Mouse (Mus musculus) midbrain, embryonic 16.5 days (tissue): ENCODE data around the gene Krt16. TPM values are rescaled to one million over a fixed set of nuclear protein-coding genes. Genes with fewer than 3 reads are reported as not detected.

Experiments used
- ATAC-seq: fragments of 200-750 bp; cut with Nextera tagmentation; 2 replicates; pipeline ENCODE4 v1.8.0; 2017; ENCODE audit warnings: moderate TSS enrichment
- H3K27ac ChIP-seq: fragments of 300-500 bp; sonication (generic); 2 replicates; pipeline ENCODE4 v1.5.1; 2014; ENCODE audit warnings: mild to moderate bottlenecking, low read length, mixed read lengths
- H3K27me3 ChIP-seq: fragments of 300-500 bp; sonication (generic); 2 replicates; pipeline ENCODE4 v1.6.1; 2014; ENCODE audit warnings: low read depth, low read length, mixed read lengths; ENCODE audit not compliant: control insufficient read depth, insufficient read depth
- H3K36me3 ChIP-seq: fragments of 300-500 bp; sonication (generic); 2 replicates; pipeline ENCODE4 v1.6.1; 2014; ENCODE audit warnings: mild to moderate bottlenecking, low read length, moderate library complexity, mixed read lengths; ENCODE audit not compliant: control insufficient read depth, insufficient read depth
- H3K4me1 ChIP-seq: fragments of 300-500 bp; sonication (generic); 2 replicates; pipeline ENCODE4 v1.6.1; 2014; ENCODE audit warnings: mild to moderate bottlenecking, low read length, mixed read lengths; ENCODE audit not compliant: control insufficient read depth, insufficient read depth
- H3K4me2 ChIP-seq: fragments of 300-500 bp; sonication (generic); 2 replicates; pipeline ENCODE4 v1.6.1; 2014; ENCODE audit warnings: mild to moderate bottlenecking, low read length, mixed read lengths
- H3K4me3 ChIP-seq: fragments of 300-500 bp; sonication (generic); 2 replicates; pipeline ENCODE4 v1.5.1; 2014; ENCODE audit warnings: low read depth, mild to moderate bottlenecking, low read length, moderate library complexity, mixed read lengths
- H3K9ac ChIP-seq: fragments of 300-500 bp; sonication (generic); 2 replicates; pipeline ENCODE4 v1.6.1; 2014; ENCODE audit warnings: low read depth, low read length, mixed read lengths
- H3K9me3 ChIP-seq: fragments of 300-500 bp; sonication (generic); replicated peaks from 2 replicates; pipeline ENCODE4 v1.6.1; 2014; ENCODE audit warnings: mild to moderate bottlenecking, low read length, mixed read lengths; ENCODE audit not compliant: control insufficient read depth, poor library complexity, severe bottlenecking
- WGBS: fragments of 180-500 bp; shearing (Covaris S2); extraction: QIAGEN DNeasy Blood & Tissue Kit; methylation state at CpG from one replicate; pipeline ENCODE4 v1.1.7; 2014; 5-methylcytosine and 5-hydroxymethylcytosine counted together
- polyA plus RNA-seq: library from polyadenylated mRNA; unstranded; fragments of >200 nt; fragmentation: Nextera tagmentation; extraction: Ambion mirVana; gene quantifications from 2 replicates; pipeline ENCODE4 v1.2.1, GENCODE M21; 2015

Krt16 gene
- polyA plus RNA-seq, 1 experiment from 2014 or later = not detected

DNA sequence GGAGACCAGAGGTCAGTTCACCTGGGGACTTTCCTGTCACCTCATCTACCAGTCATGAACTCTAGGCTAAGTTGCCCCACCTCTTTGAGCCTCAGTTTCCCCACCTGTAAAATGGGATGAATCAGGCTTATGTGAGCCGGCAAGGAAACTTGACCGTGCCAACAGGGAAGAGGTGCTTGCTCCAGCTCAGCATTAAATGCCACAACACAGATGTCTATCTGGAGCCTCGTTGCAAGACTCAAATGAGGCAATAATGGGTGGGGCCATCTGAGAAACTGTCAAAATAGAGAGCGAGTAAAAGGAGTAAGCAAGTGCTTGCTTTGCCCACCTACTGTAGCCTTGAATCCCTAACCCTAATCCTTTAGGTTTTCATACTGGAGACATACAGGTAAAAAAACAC, 29.4 kb downstream of the Krt16 start:
- ATAC-seq = no peak
- H3K36me3 ChIP-seq = no peaks in the 10 kb centered on the region
- WGBS = 84% methylated on average over 4 of the region's 4 CpGs

GRCm38 (mm10) chr11:100208542-100208941, 40.2 kb downstream of the Krt16 start:
- Histone ChIP-seq H3K9ac (no peak overlapping the region), H3K4me1 (no peaks in the 10 kb centered on the region), H3K4me3 (no peak overlapping the region), H3K27ac (no peak overlapping the region), H3K36me3 (no peaks in the 10 kb centered on the region), H3K9me3 (no peaks in the 10 kb centered on the region), H3K27me3 (no peaks in the 10 kb centered on the region), H3K4me2 (no peak overlapping the region)
- no peak for ATAC-seq
- WGBS = 68% methylated on average over 6 of the region's 6 CpGs

More for the DNA sequence above, 29.4 kb downstream of the Krt16 start:
- no peaks in the 10 kb centered on the region for H3K9me3 ChIP-seq
- no peak overlapping the region for H3K27ac ChIP-seq
- no peak overlapping the region for H3K4me3 ChIP-seq
- no peaks in the 10 kb centered on the region for H3K4me1 ChIP-seq
- H3K9ac ChIP-seq = no peak overlapping the region
- H3K27me3 ChIP-seq = no peaks in the 10 kb centered on the region
- no peak overlapping the region for H3K4me2 ChIP-seq

DNA sequence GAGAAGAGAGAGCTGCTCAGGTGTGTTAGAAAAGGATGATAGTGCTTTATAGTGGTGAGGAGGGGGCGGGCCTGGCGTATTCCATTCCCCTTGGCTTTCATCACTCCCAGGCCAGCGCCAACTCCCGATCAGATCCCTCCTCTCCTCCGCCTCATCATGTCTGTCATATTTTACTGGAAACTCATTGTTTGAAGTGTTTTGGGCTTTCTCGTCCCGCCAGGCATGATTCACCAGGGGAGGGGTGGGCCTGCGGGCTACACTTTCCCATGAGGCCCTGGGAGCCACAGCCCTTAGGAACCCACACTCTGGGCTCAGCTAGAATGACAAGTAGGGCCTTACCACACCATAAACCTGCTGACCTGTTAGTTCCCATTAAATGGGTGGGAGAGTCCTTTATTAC, 41.2 kb downstream of the Krt16 start, which contains the start of gene Krt14:
Gene Krt14, minus strand, starts transcription at position 51 of the 400 bp plus-strand sequence.
- WGBS = 93% methylated on average over 8 of the region's 8 CpGs
- Histone ChIP-seq H3K4me2 (no peak within 1 kb of the TSS), H3K9me3 (no peaks in the 10 kb centered on the region), H3K27ac (no peak within 1 kb of the TSS), H3K4me3 (no peak within 1 kb of the TSS), H3K4me1 (no peaks in the 10 kb centered on the region), H3K9ac (no peak within 1 kb of the TSS), H3K27me3 (no peaks in the 10 kb centered on the region), H3K36me3 (no peaks in the 10 kb centered on the region)
- no peak for ATAC-seq

DNA sequence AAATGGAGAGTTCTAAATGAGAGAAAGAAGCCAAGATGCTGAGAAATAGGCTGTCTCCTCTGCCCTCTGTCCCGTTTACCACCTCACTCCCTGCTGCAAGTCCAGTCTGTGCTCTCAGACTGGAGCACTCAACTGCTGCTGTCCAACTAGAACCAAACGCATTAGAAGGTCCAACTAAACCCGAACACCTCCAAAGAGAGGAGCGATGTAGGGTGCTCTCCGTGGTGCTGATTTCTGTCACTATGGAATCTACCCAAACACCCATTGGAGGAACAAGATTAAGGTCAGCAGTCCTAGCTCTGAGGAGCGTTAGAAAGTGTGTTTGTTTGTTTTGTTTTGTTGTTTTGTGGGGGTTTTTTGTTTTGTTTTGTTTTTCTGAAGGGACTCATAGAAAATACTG, 45.3 kb downstream of the Krt16 start:
- H3K4me2 ChIP-seq = no peak overlapping the region
- H3K36me3 ChIP-seq = no peaks in the 10 kb centered on the region
- H3K9ac ChIP-seq = no peak overlapping the region
- 21% methylated on average over 6 of the region's 6 CpGs for WGBS
- no peaks in the 10 kb centered on the region for H3K27me3 ChIP-seq
- no peak overlapping the region for H3K4me3 ChIP-seq
- ATAC-seq = no peak
- no peaks in the 10 kb centered on the region for H3K4me1 ChIP-seq
- H3K27ac ChIP-seq = no peak overlapping the region
- no peaks in the 10 kb centered on the region for H3K9me3 ChIP-seq

DNA sequence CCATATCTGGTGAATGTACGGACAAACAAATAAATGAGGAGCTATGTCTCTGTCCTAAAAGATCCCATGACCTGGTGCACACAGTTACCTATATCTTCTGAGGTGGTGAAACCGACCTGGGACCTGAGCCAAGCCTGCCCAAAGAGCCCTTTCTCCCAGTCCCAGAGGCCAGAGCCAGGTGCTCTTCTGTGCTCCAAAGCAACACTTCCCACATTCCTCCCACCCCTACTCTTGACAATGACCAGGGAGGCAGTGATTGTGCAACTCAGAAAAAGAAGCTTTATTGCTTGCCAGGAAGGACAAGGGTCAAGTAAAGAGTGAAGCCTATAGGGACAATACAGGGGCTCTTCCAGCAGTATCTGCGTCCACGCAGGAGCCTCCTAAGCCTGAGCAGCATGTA, 45.8 kb downstream of the Krt16 start:
- Histone ChIP-seq H3K27me3 (no peaks in the 10 kb centered on the region), H3K4me3 (no peak overlapping the region), H3K27ac (no peak overlapping the region), H3K4me2 (no peak overlapping the region), H3K36me3 (no peaks in the 10 kb centered on the region), H3K9me3 (no peaks in the 10 kb centered on the region), H3K9ac (no peak overlapping the region), H3K4me1 (no peaks in the 10 kb centered on the region)
- ATAC-seq = no peak
- WGBS = 83% methylated on average over 4 of the region's 4 CpGs

GRCm38 (mm10) chr11:100200104-100200820, 48.4 kb downstream of the Krt16 start:
- no peak overlapping the region for H3K9ac ChIP-seq
- 44% methylated on average over 8 of the region's 8 CpGs for WGBS

GRCm38 (mm10) chr11:100198666-100199065, 50.0 kb downstream of the Krt16 start:
- 79% methylated on average over 4 of the region's 4 CpGs for WGBS
- Histone ChIP-seq H3K4me2 (no peak overlapping the region), H3K4me3 (no peak overlapping the region), H3K27ac (no peak overlapping the region), H3K36me3 (no peaks in the 10 kb centered on the region), H3K9ac (no peak overlapping the region), H3K27me3 (no peaks in the 10 kb centered on the region), H3K9me3 (no peaks in the 10 kb centered on the region), H3K4me1 (no peaks in the 10 kb centered on the region)
- ATAC-seq = no peak

More at GRCm38 (mm10) chr11:100200104-100200820, 48.4 kb downstream of the Krt16 start:
- Histone ChIP-seq H3K4me2 (no peak overlapping the region), H3K27me3 (no peaks in the 10 kb centered on the region), H3K9me3 (no peaks in the 10 kb centered on the region), H3K4me3 (no peak overlapping the region), H3K4me1 (no peaks in the 10 kb centered on the region), H3K27ac (no peak overlapping the region), H3K36me3 (no peaks in the 10 kb centered on the region)
- no peak for ATAC-seq

Other genes with a start within 250 kb of the Krt16 start
- gene Krt33a, start 232.7 kb downstream of the Krt16 start, polyA plus RNA-seq = not detected in 2 replicates
- gene Krt33b, start 219.0 kb downstream of the Krt16 start, polyA plus RNA-seq = 0.11 TPM in 1 of 2 replicates, not detected in the other
- not detected in 2 replicates for gene Krt34, start 207.3 kb downstream of the Krt16 start, polyA plus RNA-seq
- gene Krt31, start 198.4 kb downstream of the Krt16 start, polyA plus RNA-seq = not detected in 2 replicates
- not detected in 2 replicates for gene Krt32, start 160.7 kb downstream of the Krt16 start, polyA plus RNA-seq
- not detected in 2 replicates for gene Krt35, start 152.7 kb downstream of the Krt16 start, polyA plus RNA-seq
- gene Krt36, start 143.3 kb downstream of the Krt16 start, polyA plus RNA-seq = not detected in 2 replicates
- 0.11 TPM in 1 of 2 replicates, not detected in the other for gene Krt13, start 127.3 kb downstream of the Krt16 start, polyA plus RNA-seq
- 0.31 and 0.40 TPM in 2 replicates for gene Krt15, start 113.0 kb downstream of the Krt16 start, polyA plus RNA-seq
- gene Krt19, start 100.2 kb downstream of the Krt16 start, polyA plus RNA-seq = 2.9 and 3.4 TPM in 2 replicates
- not detected in 2 replicates for gene Krt9, start 55.7 kb downstream of the Krt16 start, polyA plus RNA-seq
- 0.19 and 0.28 TPM in 2 replicates for gene Krt14, start 41.4 kb downstream of the Krt16 start, polyA plus RNA-seq
- gene Krt17, start 12.1 kb upstream of the Krt16 start, polyA plus RNA-seq = 0.50 TPM in 1 of 2 replicates, not detected in the other
- 0.20 TPM in 1 of 2 replicates, not detected in the other for gene Krt42, start 21.0 kb upstream of the Krt16 start, polyA plus RNA-seq
- gene Eif1, start 71.0 kb upstream of the Krt16 start, polyA plus RNA-seq = 1,185 and 1,247 TPM in 2 replicates
- 0.46 and 1.6 TPM in 2 replicates for gene Gast, start 85.5 kb upstream of the Krt16 start, polyA plus RNA-seq
- gene Hap1, start 107.2 kb upstream of the Krt16 start, polyA plus RNA-seq = 417 and 440 TPM in 2 replicates
- 99.7 and 109 TPM in 2 replicates for gene Jup, start 148.9 kb upstream of the Krt16 start, polyA plus RNA-seq
- gene P3h4, start 165.9 kb upstream of the Krt16 start, polyA plus RNA-seq = 20.7 and 20.8 TPM in 2 replicates
- gene Fkbp10, start 166.8 kb upstream of the Krt16 start, polyA plus RNA-seq = 19.3 and 19.6 TPM in 2 replicates
- 109 and 122 TPM in 2 replicates for gene Nt5c3b, start 192.9 kb upstream of the Krt16 start, polyA plus RNA-seq
- gene Klhl10, start 193.0 kb upstream of the Krt16 start, polyA plus RNA-seq = 0.70 and 0.73 TPM in 2 replicates
- gene Klhl11, start 223.8 kb upstream of the Krt16 start, polyA plus RNA-seq = 10.3 and 11.0 TPM in 2 replicates